Mouse (Mus musculus) ES-Bruce4 (cell line): ENCODE measurements around the gene Tmed9. TPM values are rescaled to one million over a fixed set of nuclear protein-coding genes. Genes with fewer than 3 reads are reported as not detected.
A peak's percentile ranks its signal among the peaks of the same experiment; 100 is the strongest.
"Not testable (repeated sequence)": the region's sequence is repeated elsewhere in the genome, so short reads cannot be mapped to it uniquely, and the experiment has no call there.

Experiments used
- H3K27ac ChIP-seq: 2 replicates; pipeline ENCODE4 v1.5.1; 2012; ENCODE audit warnings: low read length, inconsistent platforms; ENCODE audit not compliant: insufficient read depth
- H3K27me3 ChIP-seq: 2 replicates; pipeline ENCODE4 v1.6.1; 2012; ENCODE audit warnings: mild to moderate bottlenecking, low read length, inconsistent platforms; ENCODE audit not compliant: control insufficient read depth, poor library complexity, insufficient read depth, severe bottlenecking
- H3K36me3 ChIP-seq: 2 replicates; pipeline ENCODE4 v1.6.1; 2012; ENCODE audit warnings: inconsistent platforms, mild to moderate bottlenecking, low read length, moderate library complexity; ENCODE audit not compliant: control insufficient read depth, poor library complexity, insufficient read depth, severe bottlenecking
- H3K4me1 ChIP-seq: one replicate; pipeline ENCODE4 v1.8.1; 2011; ENCODE audit warnings: low read length; ENCODE audit not compliant: control insufficient read depth, insufficient read depth
- H3K4me3 ChIP-seq: 2 replicates; pipeline ENCODE4 v1.5.1; 2011; ENCODE audit warnings: low read depth, mild to moderate bottlenecking, low read length
- H3K9ac ChIP-seq: 2 replicates; pipeline ENCODE4 v1.6.1; 2012; ENCODE audit warnings: low read depth, mild to moderate bottlenecking, inconsistent platforms; ENCODE audit not compliant: poor library complexity, severe bottlenecking
- H3K9me3 ChIP-seq: replicated peaks from 2 replicates; pipeline ENCODE4 v1.6.1; 2012; ENCODE audit warnings: mild to moderate bottlenecking, low read length, inconsistent platforms; ENCODE audit not compliant: control insufficient read depth, poor library complexity, insufficient read depth, severe bottlenecking
- CTCF ChIP-seq: IDR thresholded peaks from one replicate; pipeline ENCODE4 v1.8.1; 2011; ENCODE audit warnings: low read depth, low read length
- EP300 ChIP-seq: IDR thresholded peaks from 2 replicates; pipeline ENCODE4 v1.6.1; 2011; ENCODE audit warnings: low read depth, low read length; ENCODE audit not compliant: insufficient read depth
- POLR2A ChIP-seq: IDR thresholded peaks from one replicate; pipeline ENCODE4 v1.8.1; 2011; ENCODE audit warnings: low read length; ENCODE audit not compliant: insufficient read depth
- polyA plus RNA-seq: library from polyadenylated mRNA; stranded (reverse); fragments of >200 nt; gene quantifications from 2 replicates; pipeline ENCODE4 v1.2.4, GENCODE M21; 2011; ENCODE audit warnings: low read depth; ENCODE audit not compliant: missing spikeins, insufficient read depth, insufficient read length

The Tmed9 gene
- polyA plus RNA-seq, 1 experiment: 94.2 TPM

- no peak overlapping the region for H3K9ac ChIP-seq
- no peaks in the 10 kb centered on the region for H3K4me1 ChIP-seq
- peaks cover 17% of the 10 kb centered on the region; the same call in 1 of the 2 replicates for H3K36me3 ChIP-seq
- TF ChIP-seq EP300 (no peak), POLR2A (no peak), CTCF (no peak)
- no peaks in the 10 kb centered on the region for H3K27me3 ChIP-seq
- H3K27ac ChIP-seq: no peak overlapping the region
- no peaks in the 10 kb centered on the region for H3K9me3 ChIP-seq
- no peak overlapping the region for H3K4me3 ChIP-seq
Observed at GRCm38 (mm10) chr13:55563266-55563879, 10.2 kb upstream of the Tmed9 start.

- TF ChIP-seq POLR2A (no peak), CTCF (no peak), EP300 (no peak)
- Histone ChIP-seq H3K27ac (no peak overlapping the region), H3K4me1 (no peaks in the 10 kb centered on the region), H3K36me3 (peaks cover 18% of the 10 kb centered on the region), H3K27me3 (no peaks in the 10 kb centered on the region), H3K9ac (no peak overlapping the region), H3K4me3 (no peak overlapping the region), H3K9me3 (no peaks in the 10 kb centered on the region)
Observed at GRCm38 (mm10) chr13:55567001-55567400, 6.5 kb upstream of the Tmed9 start.

GRCm38 (mm10) chr13:55567949-55568348 is 5.6 kb upstream of the Tmed9 start:
- Histone ChIP-seq H3K27me3 (no peaks in the 10 kb centered on the region), H3K36me3 (peaks cover 15% of the 10 kb centered on the region), H3K4me3 (no peak overlapping the region), H3K4me1 (no peaks in the 10 kb centered on the region), H3K27ac (no peak overlapping the region), H3K9ac (no peak overlapping the region), H3K9me3 (no peaks in the 10 kb centered on the region)
- TF ChIP-seq POLR2A: no peak
- TF ChIP-seq EP300: no peak
- no peak for TF ChIP-seq CTCF

GRCm38 (mm10) chr13:55568524-55568923 is 5.0 kb upstream of the Tmed9 start:
- H3K4me3 ChIP-seq, H3K9me3 ChIP-seq, H3K27ac ChIP-seq, H3K4me1 ChIP-seq, H3K27me3 ChIP-seq, H3K9ac ChIP-seq: not testable (repeated sequence)
- H3K36me3 ChIP-seq: peaks cover 11% of the 10 kb centered on the region

GRCm38 (mm10) chr13:55569726-55570285 is 3.7 kb upstream of the Tmed9 start:
- no peak for TF ChIP-seq CTCF
- no peak for TF ChIP-seq EP300
- TF ChIP-seq POLR2A: no peak
- Histone ChIP-seq H3K4me1 (no peaks in the 10 kb centered on the region), H3K36me3 (peaks cover 11% of the 10 kb centered on the region), H3K4me3 (peak overlapping the region; percentile 100), H3K27ac (no peak overlapping the region), H3K9me3 (peaks cover 7% of the 10 kb centered on the region; the same call in 1 of the 2 replicates), H3K27me3 (no peaks in the 10 kb centered on the region), H3K9ac (peak overlapping the region; percentile 100)

- Histone ChIP-seq H3K9me3 (peaks cover 7% of the 10 kb centered on the region; the same call in 1 of the 2 replicates), H3K36me3 (peaks cover 6% of the 10 kb centered on the region; the same call in 1 of the 2 replicates), H3K4me1 (no peaks in the 10 kb centered on the region), H3K27me3 (no peaks in the 10 kb centered on the region), H3K27ac (peak overlapping the region; percentile 86), H3K9ac (peak overlapping the region; percentile 100), H3K4me3 (peak overlapping the region; percentile 100)
- TF ChIP-seq POLR2A (no peak), CTCF (no peak), EP300 (no peak)
Observed at GRCm38 (mm10) chr13:55570286-55570973, 3.1 kb upstream of the Tmed9 start.
